Mouse (Mus musculus) testis, adult 2 months (tissue): ENCODE data around the gene Hdac11. TPM values are rescaled to one million over a fixed set of nuclear protein-coding genes. Genes with fewer than 3 reads are reported as not detected.

ENCODE experiments used
- H3K27ac ChIP-seq: fragments of 200-500 bp; 2 replicates; pipeline ENCODE4 v1.5.1; 2012; ENCODE audit warnings: low read depth, low read length; ENCODE audit not compliant: control insufficient read depth, insufficient read depth
- H3K27me3 ChIP-seq: fragments of 200-500 bp; 2 replicates; pipeline ENCODE4 v1.6.1; 2012; ENCODE audit warnings: mild to moderate bottlenecking, low read length, moderate library complexity; ENCODE audit not compliant: control insufficient read depth, insufficient read depth
- H3K36me3 ChIP-seq: fragments of 200-500 bp; 2 replicates; pipeline ENCODE4 v1.6.1; 2012; ENCODE audit warnings: mild to moderate bottlenecking, low read length; ENCODE audit not compliant: control insufficient read depth, insufficient read depth
- H3K4me1 ChIP-seq: fragments of 200-500 bp; 2 replicates; pipeline ENCODE4 v1.6.1; 2012; ENCODE audit warnings: low read length; ENCODE audit not compliant: control insufficient read depth, insufficient read depth
- H3K4me3 ChIP-seq: fragments of 200-500 bp; 2 replicates; pipeline ENCODE4 v1.5.1; 2012; ENCODE audit warnings: low read depth, mild to moderate bottlenecking, low read length, moderate library complexity, mixed read lengths; ENCODE audit not compliant: control insufficient read depth
- CTCF ChIP-seq: fragments of 200-500 bp; IDR thresholded peaks from 2 replicates; pipeline ENCODE4 v1.5.1; 2012; ENCODE audit warnings: low read depth, mild to moderate bottlenecking, inconsistent platforms, low read length, moderate library complexity; ENCODE audit not compliant: control insufficient read depth, insufficient read depth, insufficient replicate concordance
- POLR2A ChIP-seq: fragments of 200-500 bp; IDR thresholded peaks from 2 replicates; pipeline ENCODE4 v1.6.1; 2012; ENCODE audit warnings: low read depth, mild to moderate bottlenecking, inconsistent platforms, low read length, moderate library complexity; ENCODE audit not compliant: control insufficient read depth
- polyA plus RNA-seq: library from polyadenylated mRNA; depleted of rRNA; stranded (reverse); fragments of >200 nt; gene quantifications from 2 replicates; pipeline ENCODE4 v1.2.3, GENCODE M21; 2012

Gene Hdac11
- polyA plus RNA-seq, 1 experiment, result 168 TPM

- no peak for TF ChIP-seq CTCF
- no peak for TF ChIP-seq POLR2A
- Histone ChIP-seq H3K27me3 (no peaks in the 10 kb centered on the region), H3K27ac (no peak overlapping the region), H3K36me3 (no peaks in the 10 kb centered on the region), H3K4me1 (peaks cover 18% of the 10 kb centered on the region), H3K4me3 (peak overlapping the region; percentile 31; the same call in 1 of the 2 replicates)
Measured at GRCm38 (mm10) chr6:91155286-91155685, 1.2 kb upstream of the Hdac11 start.

DNA sequence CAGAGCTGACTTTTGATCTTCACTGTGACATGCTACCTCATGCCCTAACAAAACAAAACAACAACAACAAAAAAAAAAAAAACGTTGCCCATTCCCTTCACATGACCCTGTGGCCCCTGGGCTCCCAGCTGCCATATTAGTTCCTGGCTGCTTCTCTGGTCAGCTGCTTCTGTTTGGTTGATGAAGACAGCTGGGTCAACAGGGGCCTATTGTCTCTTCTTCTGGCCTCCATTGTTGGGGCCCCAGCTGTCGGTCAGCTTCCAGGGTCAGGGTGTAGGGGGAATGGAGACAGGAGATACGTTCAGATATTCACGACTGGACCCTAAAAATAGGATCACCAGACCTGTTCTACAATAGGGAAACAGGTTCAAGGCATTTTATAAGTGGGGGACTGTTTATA lies 403 bp upstream of the Hdac11 start:
- H3K4me3 ChIP-seq, result peak overlapping the region; percentile 93
- H3K36me3 ChIP-seq, result no peaks in the 10 kb centered on the region
- no peaks in the 10 kb centered on the region for H3K27me3 ChIP-seq
- no peak for TF ChIP-seq CTCF
- no peak for TF ChIP-seq POLR2A
- H3K4me1 ChIP-seq, result peaks cover 18% of the 10 kb centered on the region
- H3K27ac ChIP-seq, result no peak overlapping the region

DNA sequence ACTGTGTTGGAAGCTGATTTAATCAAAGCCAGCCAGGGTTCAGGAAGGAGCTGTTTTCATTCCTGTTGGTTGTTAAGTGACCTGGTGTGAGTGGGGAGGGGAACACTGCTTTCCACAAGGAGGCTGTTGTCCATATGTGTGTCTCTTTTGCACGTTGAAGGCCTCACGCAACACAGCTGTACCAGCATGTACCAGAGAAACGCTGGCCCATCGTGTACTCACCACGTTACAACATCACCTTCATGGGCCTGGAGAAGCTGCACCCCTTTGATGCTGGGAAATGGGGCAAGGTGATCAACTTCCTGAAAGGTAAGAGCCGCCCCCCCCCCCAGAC lies 739 bp downstream of the Hdac11 start:
- Histone ChIP-seq H3K27me3 (no peaks in the 10 kb centered on the region), H3K4me3 (peak overlapping the region; percentile 93), H3K36me3 (no peaks in the 10 kb centered on the region), H3K27ac (peak overlapping the region; percentile 33; the same call in 1 of the 2 replicates), H3K4me1 (peaks cover 18% of the 10 kb centered on the region)
- no peak for TF ChIP-seq POLR2A
- TF ChIP-seq CTCF, result no peak

DNA sequence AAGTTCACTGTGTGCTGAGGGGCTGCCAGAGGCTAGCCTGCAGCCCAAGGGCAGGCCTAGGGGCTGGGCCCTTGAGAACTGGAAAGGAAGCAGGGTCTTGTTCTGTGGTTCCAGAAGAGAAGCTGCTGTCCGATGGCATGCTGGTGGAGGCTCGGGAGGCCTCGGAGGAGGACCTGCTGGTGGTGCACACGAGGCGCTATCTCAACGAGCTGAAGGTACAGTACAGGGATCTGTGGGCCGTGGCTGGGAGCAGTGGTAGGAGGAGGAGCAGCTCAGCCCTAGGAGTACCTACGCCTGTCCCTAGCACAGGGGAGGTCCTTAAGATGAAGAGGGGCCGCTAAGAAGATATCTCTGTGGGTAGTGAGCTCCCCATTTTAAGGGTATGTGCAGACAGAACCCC lies 2.6 kb downstream of the Hdac11 start:
- H3K4me3 ChIP-seq, result no peak overlapping the region; the same call in 1 of the 2 replicates

DNA sequence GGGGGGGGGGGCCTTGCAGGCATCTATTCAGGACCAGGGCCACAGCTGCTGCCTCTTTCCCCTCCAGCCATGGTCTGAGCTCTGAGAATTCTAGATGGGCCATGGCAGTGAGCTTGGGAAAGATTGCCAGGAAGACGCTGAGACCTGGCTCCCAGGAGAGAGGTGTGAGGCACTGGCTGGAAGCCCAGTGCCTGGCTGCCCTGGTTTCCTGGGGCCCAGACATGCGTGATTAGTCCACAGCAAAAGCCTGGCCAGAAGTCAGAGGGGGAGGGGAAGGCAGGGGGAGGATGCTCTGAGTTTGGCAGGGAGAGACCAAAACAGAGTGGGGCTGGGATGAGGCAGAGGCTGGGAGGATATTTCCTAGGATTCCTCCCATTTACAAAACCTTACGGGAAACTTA lies 3.9 kb downstream of the Hdac11 start:
- H3K27ac ChIP-seq, result no peak overlapping the region
- no peak overlapping the region for H3K4me3 ChIP-seq
- no peak for TF ChIP-seq CTCF
- TF ChIP-seq POLR2A, result no peak
- H3K4me1 ChIP-seq, result peaks cover 12% of the 10 kb centered on the region
- no peaks in the 10 kb centered on the region for H3K27me3 ChIP-seq
- H3K36me3 ChIP-seq, result no peaks in the 10 kb centered on the region

More for the DNA sequence above, 2.6 kb downstream of the Hdac11 start:
- TF ChIP-seq POLR2A, result no peak
- TF ChIP-seq CTCF, result no peak
- no peaks in the 10 kb centered on the region for H3K36me3 ChIP-seq
- no peaks in the 10 kb centered on the region for H3K27me3 ChIP-seq
- H3K27ac ChIP-seq, result no peak overlapping the region
- peaks cover 12% of the 10 kb centered on the region for H3K4me1 ChIP-seq

GRCm38 (mm10) chr6:91160976-91161375 lies 4.5 kb downstream of the Hdac11 start:
- TF ChIP-seq POLR2A (no peak), CTCF (no peak)
- peaks cover 12% of the 10 kb centered on the region for H3K4me1 ChIP-seq

GRCm38 (mm10) chr6:91161506-91162235 lies 5.2 kb downstream of the Hdac11 start:
- TF ChIP-seq CTCF (no peak), POLR2A (no peak)
- no peak overlapping the region for H3K4me3 ChIP-seq
- H3K36me3 ChIP-seq, result no peaks in the 10 kb centered on the region
- H3K27ac ChIP-seq, result no peak overlapping the region
- peaks cover 7% of the 10 kb centered on the region for H3K4me1 ChIP-seq
- H3K27me3 ChIP-seq, result no peaks in the 10 kb centered on the region

More at GRCm38 (mm10) chr6:91160976-91161375, 4.5 kb downstream of the Hdac11 start:
- Histone ChIP-seq H3K27ac (no peak overlapping the region), H3K4me3 (no peak overlapping the region), H3K36me3 (no peaks in the 10 kb centered on the region), H3K27me3 (no peaks in the 10 kb centered on the region)

- H3K36me3 ChIP-seq, result no peaks in the 10 kb centered on the region
- H3K27ac ChIP-seq, result no peak overlapping the region
- TF ChIP-seq POLR2A (no peak; the same call in 1 of the 2 replicates), CTCF (no peak)
- H3K4me3 ChIP-seq, result no peak overlapping the region
- H3K4me1 ChIP-seq, result peaks cover under 1% of the 10 kb centered on the region
- no peaks in the 10 kb centered on the region for H3K27me3 ChIP-seq
Measured at GRCm38 (mm10) chr6:91162314-91162713, 5.8 kb downstream of the Hdac11 start.
